Mouse (Mus musculus) fat pad, adult 2 months (tissue): Measurements from ENCODE around the gene Plxdc1.

Experiments used
- DNase-seq: peaks from one replicate; pipeline ENCODE4 v3.0.0-alpha.2; 2011; ENCODE audit warnings: low read depth, low spot score; ENCODE audit errors: extremely low read depth

The Plxdc1 gene

GRCm38 (mm10) chr11:97988530-97989096 is 2.4 kb upstream of the Plxdc1 start:
- DNase-seq: no peak

GRCm38 (mm10) chr11:97987551-97988526 is 1.6 kb upstream of the Plxdc1 start:
- DNase-seq: no peak

GRCm38 (mm10) chr11:97986738-97987465 is 658 bp upstream of the Plxdc1 start:
- no peak for DNase-seq

GRCm38 (mm10) chr11:97983983-97984382 is 2.3 kb downstream of the Plxdc1 start:
- DNase-seq: no peak

DNA sequence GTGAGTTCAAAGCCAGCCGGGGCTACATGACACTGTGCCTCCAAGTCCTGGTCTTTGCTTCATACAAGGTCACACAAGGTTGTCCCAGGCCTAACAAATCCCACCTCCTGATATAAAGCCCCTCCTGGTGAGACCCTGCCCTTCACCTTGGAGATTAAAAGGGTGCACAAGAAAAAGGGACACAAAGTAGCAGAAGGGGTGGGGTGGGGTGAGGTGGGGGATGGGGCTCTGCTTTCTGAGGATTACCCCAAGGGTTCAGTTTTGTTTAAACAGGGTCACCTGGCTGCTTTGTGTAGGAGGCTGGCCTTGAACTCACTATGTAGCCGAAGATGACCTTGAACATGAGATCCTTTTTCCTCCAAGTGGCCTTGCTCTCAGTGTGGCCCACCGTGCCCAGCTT is 2.7 kb downstream of the Plxdc1 start:
- DNase-seq: no peak

DNA sequence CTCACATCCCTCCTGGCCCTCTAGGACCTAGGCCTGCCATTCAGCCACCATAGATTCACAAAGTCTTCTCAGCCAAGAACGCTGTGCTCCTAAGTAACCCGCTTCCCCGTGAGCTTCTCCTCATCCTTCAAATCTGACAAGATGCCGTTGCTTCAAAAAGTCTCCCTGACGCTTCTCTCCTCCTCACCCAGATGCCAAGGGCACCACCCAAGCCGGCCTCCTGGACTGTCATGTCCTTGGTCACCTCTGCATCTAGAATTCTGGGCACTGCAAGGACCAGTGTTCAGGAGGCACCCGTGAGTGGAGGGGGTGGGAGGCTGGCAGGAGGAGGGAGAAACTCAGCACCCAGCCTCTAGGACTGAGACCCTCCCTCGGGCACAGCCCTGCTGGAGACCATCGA is 3.5 kb downstream of the Plxdc1 start:
- no peak for DNase-seq

GRCm38 (mm10) chr11:97980531-97980966 is 5.7 kb downstream of the Plxdc1 start:
- no peak for DNase-seq

GRCm38 (mm10) chr11:97979824-97980495 is 6.3 kb downstream of the Plxdc1 start:
- DNase-seq: no peak

GRCm38 (mm10) chr11:97978392-97978791 is 7.9 kb downstream of the Plxdc1 start:
- DNase-seq: no peak

DNA sequence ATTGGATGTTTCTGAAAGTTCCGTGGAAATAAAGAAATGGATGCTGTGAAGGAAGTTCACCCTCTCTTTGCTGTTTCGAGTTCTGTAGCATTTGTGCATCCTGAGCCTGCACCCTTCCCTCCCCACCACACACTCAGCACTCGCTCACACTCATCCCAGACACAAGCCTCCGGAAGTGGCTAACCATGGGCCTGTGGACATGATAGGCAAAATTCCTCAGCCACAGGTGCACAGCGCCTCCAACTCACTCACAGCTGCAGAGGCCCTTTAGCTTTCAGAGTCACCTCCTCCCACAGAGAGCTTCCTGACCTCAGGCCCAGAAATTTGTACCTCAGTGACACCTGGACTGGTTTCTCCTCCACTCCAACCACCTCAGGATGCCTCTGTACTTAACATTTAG is 8.4 kb downstream of the Plxdc1 start:
- no peak for DNase-seq

GRCm38 (mm10) chr11:97974746-97975145 is 11.5 kb downstream of the Plxdc1 start:
- DNase-seq: no peak

DNA sequence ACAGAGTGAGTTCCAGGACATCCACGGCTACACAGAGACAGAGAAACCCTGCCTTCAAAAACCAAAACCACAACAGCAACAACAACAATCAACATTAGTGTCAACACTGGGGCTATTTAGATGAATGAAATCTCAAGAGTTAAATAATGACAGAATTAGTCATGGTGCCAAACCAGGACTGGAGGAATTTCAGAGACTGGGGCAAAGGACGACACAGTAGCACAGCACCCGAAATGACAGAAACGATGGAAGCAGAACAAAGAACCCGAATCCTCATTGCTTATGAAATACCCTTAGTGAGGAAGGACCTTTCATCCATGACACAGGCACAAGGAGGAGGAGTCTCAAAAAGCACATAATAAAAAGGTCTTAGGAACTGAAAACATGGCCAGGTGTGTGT is 12.1 kb downstream of the Plxdc1 start:
- DNase-seq: no peak

GRCm38 (mm10) chr11:97972434-97972833 is 13.8 kb downstream of the Plxdc1 start:
- DNase-seq: no peak

DNA sequence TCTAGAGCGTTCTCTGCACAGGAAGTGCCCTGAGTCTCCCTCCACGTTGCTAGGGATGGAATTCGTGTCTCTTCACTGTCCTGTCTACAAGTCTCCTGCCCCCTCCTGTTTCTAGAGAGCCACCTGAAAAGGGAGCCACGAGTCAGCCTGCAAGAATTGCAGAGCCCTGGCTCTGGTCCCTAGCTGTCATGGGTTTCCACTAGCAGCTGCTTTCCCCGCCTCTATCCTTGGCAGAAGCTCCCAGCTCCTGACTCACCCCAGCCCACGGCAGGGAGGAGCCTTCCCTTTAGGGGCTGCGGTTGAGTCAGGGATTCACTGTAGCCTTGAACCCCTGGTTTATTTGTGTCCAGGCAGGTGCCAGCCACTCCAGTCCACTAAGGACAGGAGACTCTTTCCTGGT is 15.0 kb downstream of the Plxdc1 start:
- no peak for DNase-seq

- DNase-seq: no peak
Observed at GRCm38 (mm10) chr11:97970771-97971170, 15.5 kb downstream of the Plxdc1 start.

DNA sequence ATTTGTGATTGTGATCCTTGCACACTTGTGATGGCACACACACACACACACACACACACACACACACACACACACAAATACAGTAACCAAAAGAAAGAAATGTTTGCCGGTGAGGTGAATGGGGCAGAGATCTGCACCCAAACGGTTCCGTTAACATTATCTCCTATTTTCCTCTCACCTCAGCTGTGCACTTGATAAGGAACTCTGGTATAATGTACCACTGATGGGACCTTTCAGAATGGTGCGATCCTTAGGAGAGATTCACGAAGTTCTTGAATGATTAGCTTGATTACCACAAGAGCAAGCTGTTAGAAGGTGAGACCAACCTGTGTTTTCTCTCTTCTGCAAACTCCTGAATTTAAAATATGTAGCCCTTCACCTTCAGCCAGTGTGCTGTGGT is 17.9 kb downstream of the Plxdc1 start:
- no peak for DNase-seq

GRCm38 (mm10) chr11:97967114-97967513 is 19.1 kb downstream of the Plxdc1 start:
- no peak for DNase-seq

GRCm38 (mm10) chr11:97960907-97961306 is 25.3 kb downstream of the Plxdc1 start:
- no peak for DNase-seq

DNA sequence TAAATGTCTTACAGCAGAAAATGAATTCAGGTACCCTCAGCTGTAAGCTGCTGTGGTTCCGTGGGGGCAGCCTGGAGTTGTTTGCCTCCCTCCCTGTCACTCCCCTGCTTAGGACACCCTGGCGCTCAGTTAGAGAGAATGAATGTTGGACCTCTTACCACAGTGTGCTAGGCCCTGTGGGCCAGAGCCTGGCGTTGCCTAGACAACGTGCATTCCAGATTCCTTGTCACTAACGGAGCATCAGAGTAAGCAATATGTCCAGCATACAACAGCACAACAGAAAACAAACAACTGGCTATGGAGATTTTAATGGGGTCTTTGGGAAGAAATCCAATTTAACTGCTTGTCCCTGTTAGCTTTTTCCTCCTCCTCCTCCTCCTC is 27.0 kb downstream of the Plxdc1 start:
- DNase-seq: no peak

GRCm38 (mm10) chr11:97958641-97959299 is 27.5 kb downstream of the Plxdc1 start:
- no peak for DNase-seq
